Mouse (Mus musculus) liver, embryonic 14.5 days (tissue): Measurements from ENCODE around the gene Ugt2b34.

Experiments used
- CTCF ChIP-seq: IDR thresholded peaks from 2 replicates; pipeline ENCODE4 v1.5.1; 2016; ENCODE audit warnings: antibody characterized with exemption, low read depth, control low read depth
- EP300 ChIP-seq: IDR thresholded peaks from 2 replicates; pipeline ENCODE4 v1.6.1; 2016; ENCODE audit warnings: antibody characterized with exemption, low read depth

DNA sequence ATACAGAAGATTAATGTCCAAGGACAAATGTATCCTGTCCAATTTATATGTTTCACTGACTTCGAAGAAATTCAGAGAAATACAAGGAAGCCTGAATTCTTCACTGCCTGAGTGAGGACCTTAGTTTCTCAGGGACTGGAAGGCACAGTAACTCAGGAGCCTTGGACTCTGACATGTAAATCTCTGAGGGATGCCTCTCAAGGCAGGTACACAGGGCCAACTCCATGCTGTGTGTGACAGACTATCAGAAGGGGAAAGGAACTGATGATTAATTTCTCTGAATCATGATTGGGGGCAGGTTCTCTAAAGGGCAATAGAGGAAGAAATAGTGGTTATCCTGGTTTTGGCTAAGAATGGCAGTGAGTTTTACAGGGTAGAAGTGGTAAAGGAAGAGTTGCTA, 18.3 kb downstream of the Ugt2b34 start:
- TF ChIP-seq EP300 (no peak), CTCF (no peak)
